Mouse (Mus musculus) myocyte (in vitro differentiated cells): ENCODE data around the gene Lekr1. TPM values are rescaled to one million over a fixed set of nuclear protein-coding genes. Genes with fewer than 3 reads are reported as not detected.

ENCODE experiments used
- H3K27me3 ChIP-seq: one replicate; pipeline ENCODE4 v1.6.1; 2011; ENCODE audit not compliant: control insufficient read depth, insufficient read depth, insufficient read length
- H3K36me3 ChIP-seq: one replicate; pipeline ENCODE4 v1.6.1; 2011; ENCODE audit not compliant: control insufficient read depth, insufficient read depth
- H3K4me2 ChIP-seq: one replicate; pipeline ENCODE4 v1.6.1; 2011; ENCODE audit warnings: low read depth, control low read depth
- H3K4me3 ChIP-seq: one replicate; pipeline ENCODE4 v1.5.1; 2011; ENCODE audit warnings: mild to moderate bottlenecking, control low read depth, moderate library complexity
- H3K79me2 ChIP-seq: one replicate; pipeline ENCODE4 v1.6.1; 2011; ENCODE audit not compliant: control insufficient read depth, insufficient read depth
- H3ac ChIP-seq: one replicate; pipeline ENCODE4 v1.6.1; 2011; ENCODE audit not compliant: control insufficient read depth, insufficient read length
- CEBPB ChIP-seq: IDR thresholded peaks from 2 replicates; pipeline ENCODE4 v1.6.1; 2011; ENCODE audit warnings: mild to moderate bottlenecking, moderate library complexity; ENCODE audit not compliant: poor library complexity, insufficient read depth, severe bottlenecking
- E2F4 ChIP-seq: IDR thresholded peaks from one replicate; pipeline ENCODE4 v1.6.1; 2011; ENCODE audit warnings: mild to moderate bottlenecking, control low read depth, moderate library complexity; ENCODE audit not compliant: insufficient read depth
- MAX ChIP-seq: IDR thresholded peaks from one replicate; pipeline ENCODE4 v1.6.1; 2011; ENCODE audit warnings: low read depth, mild to moderate bottlenecking, control low read depth
- MYOD1 ChIP-seq, 3 experiments: IDR thresholded peaks; one replicate each; pipeline ENCODE4 v1.6.1; 2011; ENCODE audit warnings: control low read depth in 2 of 3, low read depth in 2 of 3, mild to moderate bottlenecking in 2 of 3, moderate library complexity in 1 of 3; ENCODE audit not compliant: insufficient read length in 2 of 3, control insufficient read depth in 1 of 3
- MYOG ChIP-seq, 3 experiments: IDR thresholded peaks; one replicate each; pipeline ENCODE4 v1.6.1; 2011; ENCODE audit warnings: control low read depth in 2 of 3, low read depth in 2 of 3, mild to moderate bottlenecking in 2 of 3; ENCODE audit not compliant: insufficient read length in 2 of 3, control insufficient read depth in 1 of 3, insufficient read depth in 1 of 3
- POLR2A ChIP-seq: IDR thresholded peaks from one replicate; pipeline ENCODE4 v1.6.1; 2011; ENCODE audit warnings: low read depth, mild to moderate bottlenecking, control low read depth, moderate library complexity; ENCODE audit not compliant: insufficient read length
- POLR2AphosphoS2 ChIP-seq: IDR thresholded peaks from one replicate; pipeline ENCODE4 v1.6.1; 2011; ENCODE audit warnings: low read depth, control low read depth; ENCODE audit not compliant: insufficient read length
- REST ChIP-seq: IDR thresholded peaks from one replicate; pipeline ENCODE4 v1.6.1; 2011; ENCODE audit warnings: mild to moderate bottlenecking, control low read depth, moderate library complexity; ENCODE audit not compliant: insufficient read depth, insufficient read length
- SRF ChIP-seq: IDR thresholded peaks from one replicate; pipeline ENCODE4 v1.6.1; 2011; ENCODE audit warnings: low read depth; ENCODE audit not compliant: control insufficient read depth, insufficient read length
- TCF12 ChIP-seq: IDR thresholded peaks from one replicate; pipeline ENCODE4 v1.6.1; 2011; ENCODE audit warnings: mild to moderate bottlenecking, control low read depth; ENCODE audit not compliant: poor library complexity, insufficient read depth, severe bottlenecking
- TCF3 ChIP-seq: IDR thresholded peaks from one replicate; pipeline ENCODE4 v1.6.1; 2011; ENCODE audit warnings: low read depth, control low read depth; ENCODE audit not compliant: insufficient read length
- USF1 ChIP-seq: IDR thresholded peaks from one replicate; pipeline ENCODE4 v1.6.1; 2011; ENCODE audit warnings: low read depth, mild to moderate bottlenecking, control low read depth, moderate library complexity
- polyA plus RNA-seq: library from polyadenylated mRNA; unstranded; fragments of >200 nt; fragmentation: generic; extraction: Trizol; gene quantifications from one replicate; pipeline ENCODE4 v1.2.1, GENCODE M21; 2012; ENCODE audit warnings: missing spikeins

The Lekr1 gene
- polyA plus RNA-seq, 1 experiment = 0.65 TPM

GRCm38 (mm10) chr3:65647592-65647991 is 18.4 kb upstream of the Lekr1 start:
- H3K27me3 ChIP-seq = no peaks in the 10 kb centered on the region
- H3ac ChIP-seq = no peak overlapping the region
- H3K36me3 ChIP-seq = no peaks in the 10 kb centered on the region
- TF ChIP-seq USF1 (no peak), SRF (no peak), POLR2A (no peak), E2F4 (no peak), MAX (no peak), TCF3 (no peak), MYOG (IDR thresholded peaks at IDR 0.05; ENCODE audit: control insufficient read depth in 1 of 3, insufficient read depth in 1 of 3, insufficient read length in 2 of 3, low read depth in 2 of 3) (no peak), POLR2AphosphoS2 (no peak), CEBPB (no peak), MYOD1 (IDR thresholded peaks at IDR 0.05; ENCODE audit: control insufficient read depth in 1 of 3, insufficient read length in 2 of 3, low read depth in 2 of 3) (no peak), REST (no peak), TCF12 (no peak)
- no peak overlapping the region for H3K4me2 ChIP-seq
- H3K79me2 ChIP-seq = no peaks in the 10 kb centered on the region
- H3K4me3 ChIP-seq = no peak overlapping the region

GRCm38 (mm10) chr3:65648913-65649312 is 17.1 kb upstream of the Lekr1 start:
- no peaks in the 10 kb centered on the region for H3K36me3 ChIP-seq
- H3K79me2 ChIP-seq = no peaks in the 10 kb centered on the region
- no peak overlapping the region for H3ac ChIP-seq
- no peak overlapping the region for H3K4me3 ChIP-seq
- no peaks in the 10 kb centered on the region for H3K27me3 ChIP-seq
- TF ChIP-seq USF1 = no peak
- no peak for TF ChIP-seq SRF
- no peak for TF ChIP-seq REST
- TF ChIP-seq E2F4 = no peak
- TF ChIP-seq POLR2AphosphoS2 = no peak
- TF ChIP-seq MYOD1 (IDR thresholded peaks at IDR 0.05; ENCODE audit: control insufficient read depth in 1 of 3, insufficient read length in 2 of 3, low read depth in 2 of 3) = no peak
- TF ChIP-seq MYOG (IDR thresholded peaks at IDR 0.05; ENCODE audit: control insufficient read depth in 1 of 3, insufficient read depth in 1 of 3, insufficient read length in 2 of 3, low read depth in 2 of 3) = no peak
- TF ChIP-seq MAX = no peak
- no peak for TF ChIP-seq TCF3
- no peak for TF ChIP-seq TCF12
- TF ChIP-seq CEBPB = no peak
- TF ChIP-seq POLR2A = no peak
- H3K4me2 ChIP-seq = no peak overlapping the region

- Histone ChIP-seq H3K79me2 (no peaks in the 10 kb centered on the region), H3K4me2 (no peak overlapping the region), H3K4me3 (no peak overlapping the region), H3K36me3 (no peaks in the 10 kb centered on the region), H3ac (no peak overlapping the region), H3K27me3 (no peaks in the 10 kb centered on the region)
- TF ChIP-seq E2F4 (no peak), POLR2A (no peak), CEBPB (no peak), MAX (no peak), MYOD1 (IDR thresholded peaks at IDR 0.05; ENCODE audit: control insufficient read depth in 1 of 3, insufficient read length in 2 of 3, low read depth in 2 of 3) (no peak), USF1 (no peak), SRF (no peak), TCF3 (no peak), POLR2AphosphoS2 (no peak), TCF12 (no peak), REST (no peak), MYOG (IDR thresholded peaks at IDR 0.05; ENCODE audit: control insufficient read depth in 1 of 3, insufficient read depth in 1 of 3, insufficient read length in 2 of 3, low read depth in 2 of 3) (no peak)
These were observed 15.7 kb upstream of the Lekr1 start for GRCm38 (mm10) chr3:65650156-65650815.

GRCm38 (mm10) chr3:65654541-65655206 is 11.4 kb upstream of the Lekr1 start:
- Histone ChIP-seq H3K4me2 (no peak overlapping the region), H3K27me3 (no peaks in the 10 kb centered on the region), H3ac (no peak overlapping the region), H3K4me3 (no peak overlapping the region), H3K79me2 (no peaks in the 10 kb centered on the region), H3K36me3 (no peaks in the 10 kb centered on the region)
- TF ChIP-seq MYOG (IDR thresholded peaks at IDR 0.05; ENCODE audit: control insufficient read depth in 1 of 3, insufficient read depth in 1 of 3, insufficient read length in 2 of 3, low read depth in 2 of 3) = no peak
- no peak for TF ChIP-seq POLR2A
- TF ChIP-seq E2F4 = no peak
- TF ChIP-seq POLR2AphosphoS2 = no peak
- TF ChIP-seq CEBPB = no peak
- no peak for TF ChIP-seq SRF
- TF ChIP-seq REST = no peak
- no peak for TF ChIP-seq MAX
- no peak for TF ChIP-seq TCF12
- TF ChIP-seq USF1 = no peak
- no peak for TF ChIP-seq TCF3
- TF ChIP-seq MYOD1 (IDR thresholded peaks at IDR 0.05; ENCODE audit: control insufficient read depth in 1 of 3, insufficient read length in 2 of 3, low read depth in 2 of 3) = no peak
